In the genomic region with DNA sequence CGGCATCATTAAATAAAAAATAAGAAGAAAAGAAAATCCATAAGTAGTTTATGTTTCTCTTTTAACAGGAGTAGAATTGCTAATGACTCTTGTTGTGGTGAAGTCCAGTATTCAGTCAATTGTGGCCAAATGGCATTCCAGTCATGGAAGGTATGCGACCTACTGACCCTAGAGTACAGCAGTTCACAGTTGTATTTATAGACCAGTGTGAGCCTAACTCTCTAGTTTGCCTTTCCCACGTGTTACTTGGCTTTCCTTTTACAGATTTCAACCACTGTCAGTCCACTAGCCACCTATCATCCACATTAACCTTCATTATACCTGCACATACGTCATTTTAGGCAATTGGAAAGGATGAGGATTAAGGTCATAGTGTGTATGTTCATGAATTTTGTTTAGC, we compare ENCODE assay signal across 13 mouse cellular contexts.
A peak's percentile ranks its signal among the peaks of the same experiment; 100 is the strongest.
DNase-seq lines count a peak whose midpoint lies in the region; ATAC-seq lines count a peak whose summit lies in the region.
"Had no signal": no experiment of that assay in that cellular context is flagged by ENCODE, and none has a peak within 500 bp of the region (broad histone marks: within the 10 kb centered on the region; RNA-seq: fewer than 3 reads in every experiment).

No protein-coding gene starts in this region.

- no peaks in the 10 kb centered on the region for H3K36me3 ChIP-seq in midbrain, embryonic 11.5 days (ENCODE audit: control insufficient read depth, insufficient read depth, low read length)
- H3K36me3 ChIP-seq in midbrain, embryonic 15.5 days (replicated peaks): no peaks in the 10 kb centered on the region
- no peaks in the 10 kb centered on the region for H3K36me3 ChIP-seq in kidney, embryonic 15.5 days
- H3K36me3 ChIP-seq: limb, embryonic 13.5 days; midbrain, embryonic 10.5 days; neural tube, embryonic 12.5 days had no signal

- no peak overlapping the region for H3K4me2 ChIP-seq in midbrain, embryonic 11.5 days
- H3K4me2 ChIP-seq in midbrain, embryonic 15.5 days: no peak overlapping the region
- no peak overlapping the region for H3K4me2 ChIP-seq in kidney, embryonic 15.5 days
- H3K4me2 ChIP-seq: limb, embryonic 13.5 days; neural tube, embryonic 12.5 days had no signal

- DNase-seq in midbrain, embryonic 11.5 days (ENCODE audit: low spot score, missing footprints): peak; percentile 71
- peak; percentile 25 for DNase-seq in forelimb bud, embryonic 11.5 days (ENCODE audit: low read depth, low spot score)
- DNase-seq in yolk sac, embryonic 10.5 days (ENCODE audit: low spot score): peak; percentile 53
- no peak for DNase-seq in cerebellum, adult 11-12 months
- DNase-seq: right cerebral cortex, postnatal 25 days had no signal

- no peak overlapping the region for H3K4me3 ChIP-seq in midbrain, embryonic 11.5 days (ENCODE audit: low read depth, low read length)
- no peak overlapping the region for H3K4me3 ChIP-seq in midbrain, embryonic 15.5 days
- no peak overlapping the region for H3K4me3 ChIP-seq in kidney, embryonic 15.5 days (replicated peaks)
- H3K4me3 ChIP-seq: limb, embryonic 13.5 days; midbrain, embryonic 10.5 days; neural tube, embryonic 12.5 days had no signal

- WGBS in midbrain, embryonic 11.5 days: 37% methylated on average over 4 of the region's 4 CpGs
- WGBS in midbrain, embryonic 15.5 days: 47% methylated on average over 4 of the region's 4 CpGs
- WGBS in kidney, embryonic 15.5 days: 50% methylated on average over 4 of the region's 4 CpGs

- H3K9me3 ChIP-seq in midbrain, embryonic 11.5 days (ENCODE audit: control insufficient read depth, low read length): no peaks in the 10 kb centered on the region
- no peaks in the 10 kb centered on the region for H3K9me3 ChIP-seq in midbrain, embryonic 15.5 days
- no peaks in the 10 kb centered on the region for H3K9me3 ChIP-seq in kidney, embryonic 15.5 days (replicated peaks)
- H3K9me3 ChIP-seq: limb, embryonic 13.5 days; midbrain, embryonic 10.5 days; neural tube, embryonic 12.5 days had no signal

- no peak overlapping the region for H3K9ac ChIP-seq in midbrain, embryonic 11.5 days (ENCODE audit: low read length)
- H3K9ac ChIP-seq in midbrain, embryonic 15.5 days: no peak overlapping the region
- H3K9ac ChIP-seq in kidney, embryonic 15.5 days: no peak overlapping the region
- H3K9ac ChIP-seq: limb, embryonic 13.5 days; neural tube, embryonic 12.5 days had no signal

- no peak for ATAC-seq in midbrain, embryonic 11.5 days (ENCODE audit: low FRiP score)
- ATAC-seq in midbrain, embryonic 15.5 days (replicated peaks): no peak
- peak; percentile 84 for ATAC-seq in kidney, embryonic 15.5 days (replicated peaks; ENCODE audit: low FRiP score)
- no peak for ATAC-seq in CD4-positive, CD25-positive, alpha-beta regulatory T cell, adult 4 months
- ATAC-seq: forebrain, embryonic 14.5 days; intestine, embryonic 16.5 days had no signal

- H3K27me3 ChIP-seq in midbrain, embryonic 11.5 days (ENCODE audit: control insufficient read depth, insufficient read depth, low read length): no peaks in the 10 kb centered on the region
- H3K27me3 ChIP-seq in midbrain, embryonic 15.5 days (replicated peaks): no peaks in the 10 kb centered on the region
- no peaks in the 10 kb centered on the region for H3K27me3 ChIP-seq in kidney, embryonic 15.5 days
- H3K27me3 ChIP-seq: limb, embryonic 13.5 days; neural tube, embryonic 12.5 days had no signal

- no peaks in the 10 kb centered on the region for H3K4me1 ChIP-seq in midbrain, embryonic 11.5 days (ENCODE audit: control insufficient read depth, insufficient read depth, low read length)
- H3K4me1 ChIP-seq in midbrain, embryonic 15.5 days: no peaks in the 10 kb centered on the region
- H3K4me1 ChIP-seq in kidney, embryonic 15.5 days: no peaks in the 10 kb centered on the region
- H3K4me1 ChIP-seq: limb, embryonic 13.5 days had no signal

- H3K27ac ChIP-seq in midbrain, embryonic 11.5 days (ENCODE audit: low read depth, low read length): no peak overlapping the region
- no peak overlapping the region for H3K27ac ChIP-seq in midbrain, embryonic 15.5 days
- H3K27ac ChIP-seq in kidney, embryonic 15.5 days: no peak overlapping the region
- H3K27ac ChIP-seq: limb, embryonic 13.5 days; midbrain, embryonic 10.5 days; neural tube, embryonic 12.5 days had no signal
